Mouse (Mus musculus) ES-E14 (cell line): ENCODE results near the gene Drd1. TPM values are rescaled to one million over a fixed set of nuclear protein-coding genes. Genes with fewer than 3 reads are reported as not detected.

Experiments
- DNase-seq: peaks from one replicate; pipeline ENCODE4 v3.0.0-alpha.2; 2013; ENCODE audit warnings: low read depth, low spot score
- H3K27ac ChIP-seq: 2 replicates; pipeline ENCODE4 v1.5.1; 2012; ENCODE audit warnings: low read depth, mild to moderate bottlenecking, low read length, moderate library complexity, mixed read lengths; ENCODE audit not compliant: poor library complexity, insufficient read depth, severe bottlenecking
- H3K36me3 ChIP-seq: 2 replicates; pipeline ENCODE4 v1.6.1; 2012; ENCODE audit warnings: mild to moderate bottlenecking, low read length, moderate library complexity, mixed read lengths; ENCODE audit not compliant: control insufficient read depth, poor library complexity, insufficient read depth, severe bottlenecking
- H3K4me1 ChIP-seq, 2 experiments: fragments of 150-350 bp in 1 of 2; sonication (generic) in 1 of 2; 2 replicates each; pipeline ENCODE4 v1.6.1; 2012; ENCODE audit warnings: low read length in 2 of 2, mild to moderate bottlenecking in 1 of 2, mixed read lengths in 1 of 2; ENCODE audit not compliant: control insufficient read depth in 2 of 2, insufficient read depth in 2 of 2, poor library complexity in 1 of 2
- H3K4me3 ChIP-seq, 2 experiments: fragments of 150-350 bp in 1 of 2; sonication (generic) in 1 of 2; 2 replicates each; pipeline ENCODE4 v1.5.1; 2012; ENCODE audit warnings: low read length in 2 of 2, low read depth in 1 of 2, mild to moderate bottlenecking in 1 of 2, mixed read lengths in 1 of 2; ENCODE audit not compliant: insufficient read depth in 1 of 2, poor library complexity in 1 of 2, severe bottlenecking in 1 of 2
- H3K9ac ChIP-seq: 2 replicates; pipeline ENCODE4 v1.6.1; 2012; ENCODE audit warnings: low read depth, mild to moderate bottlenecking, low read length, mixed read lengths; ENCODE audit not compliant: poor library complexity, insufficient read depth, severe bottlenecking
- H3K9me3 ChIP-seq: fragments of 150-350 bp; sonication (generic); 2 replicates; pipeline ENCODE4 v1.6.1; 2012; ENCODE audit warnings: low read depth, mild to moderate bottlenecking, low read length; ENCODE audit not compliant: control insufficient read depth, insufficient read depth
- CHD2 ChIP-seq: IDR thresholded peaks from 2 replicates; pipeline ENCODE4 v1.6.1; 2014; ENCODE audit warnings: mild to moderate bottlenecking, low read depth, low read length, inconsistent platforms
- HCFC1 ChIP-seq: IDR thresholded peaks from 2 replicates; pipeline ENCODE4 v1.6.1; 2012; ENCODE audit warnings: low read length, inconsistent platforms, borderline replicate concordance; ENCODE audit not compliant: insufficient read depth
- MAFK ChIP-seq: IDR thresholded peaks from 2 replicates; pipeline ENCODE4 v1.6.1; 2014; ENCODE audit warnings: mild to moderate bottlenecking, low read depth, low read length, inconsistent platforms; ENCODE audit not compliant: insufficient read depth
- ZC3H11A ChIP-seq: IDR thresholded peaks from 2 replicates; pipeline ENCODE4 v1.6.1; 2012; ENCODE audit warnings: low read depth, mild to moderate bottlenecking, inconsistent platforms, low read length, borderline replicate concordance
- ZNF384 ChIP-seq: IDR thresholded peaks from 2 replicates; pipeline ENCODE4 v1.6.1; 2012; ENCODE audit warnings: low read depth, low read length, inconsistent platforms
- in situ Hi-C, 2 experiments: fragments of 600-800 bp; cut with MboI; formaldehyde crosslinking; loops; one replicate each; pipeline ENCODE4 v1.15.1; 2025; ENCODE audit warnings: low sequenced_read_pairs in 2 of 2, inconsistent platforms in 1 of 2; ENCODE audit not compliant: unreplicated experiment in 2 of 2
- total RNA-seq: library from RNA; depleted of rRNA; stranded (reverse); fragments of 300-350 nt; gene quantifications from 2 replicates; pipeline ENCODE4 v1.2.3, GENCODE M21; 2012

The Drd1 gene
- total RNA-seq, 1 experiment: not detected

DNA sequence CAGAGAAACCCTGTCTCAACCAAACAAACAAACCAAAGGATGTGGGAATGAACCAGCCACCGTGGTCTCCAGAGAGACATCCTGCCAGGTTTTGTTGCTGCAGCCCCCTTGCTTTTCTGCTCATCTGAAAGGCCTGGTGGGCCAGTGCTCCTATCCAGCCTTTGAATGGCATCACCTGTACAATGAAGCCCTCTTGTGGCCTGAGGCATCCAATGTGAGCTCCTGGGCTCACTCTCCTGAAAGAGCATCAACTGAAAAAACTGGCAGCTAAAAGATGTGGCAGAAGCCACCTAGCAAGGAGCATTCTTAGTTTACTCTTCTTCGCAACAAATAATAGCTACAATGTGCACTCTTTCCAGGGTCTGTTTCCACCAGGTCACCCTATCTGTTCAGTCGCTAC is 6.6 kb upstream of the Drd1 start:
- H3K9ac ChIP-seq: no peak overlapping the region
- DNase-seq: no peak
- H3K27ac ChIP-seq: no peak overlapping the region
- H3K4me3 ChIP-seq: no peak overlapping the region
- no peaks in the 10 kb centered on the region for H3K36me3 ChIP-seq
- no peaks in the 10 kb centered on the region for H3K9me3 ChIP-seq
- in situ Hi-C loops: loop anchor here in 1 of 2 experiments (25.0 kb wide), 1 partner anchor 275 kb away; no protein-coding TSS in a partner anchor
- TF ChIP-seq HCFC1: no peak
- TF ChIP-seq MAFK: no peak
- TF ChIP-seq ZNF384: no peak
- no peak for TF ChIP-seq CHD2
- TF ChIP-seq ZC3H11A: no peak
- no peaks in the 10 kb centered on the region for H3K4me1 ChIP-seq

DNA sequence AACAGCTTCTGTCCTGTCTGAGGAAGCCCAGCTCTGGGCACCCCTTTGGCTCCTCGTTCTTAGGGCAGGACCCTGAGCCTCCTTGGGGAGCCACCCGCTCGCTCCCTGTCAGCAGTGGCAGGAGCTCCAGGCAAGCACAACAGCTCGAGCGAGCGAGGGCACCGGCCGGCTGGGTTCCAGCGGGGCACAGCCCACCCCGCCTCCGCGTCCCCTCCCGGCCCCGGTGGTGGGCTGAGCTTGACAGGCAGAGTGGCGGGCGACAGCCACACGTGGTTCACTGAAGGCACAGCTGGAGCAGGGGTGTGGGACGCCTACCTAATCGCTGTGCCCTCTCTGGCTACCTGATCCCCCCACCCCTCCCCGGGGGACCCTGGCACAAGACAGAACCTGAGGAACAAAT is 543 bp downstream of the Drd1 start:
- Histone ChIP-seq H3K9me3 (no peaks in the 10 kb centered on the region), H3K36me3 (no peaks in the 10 kb centered on the region), H3K4me1 (no peaks in the 10 kb centered on the region), H3K9ac (no peak overlapping the region; the same call in 1 of the 2 replicates), H3K4me3 (peak overlapping the region; percentile 68 to 75), H3K27ac (no peak overlapping the region)
- in situ Hi-C loops: loop anchor here (10.0 to 25.0 kb wide), 2 partner anchors 268 to 270 kb away; no protein-coding TSS in a partner anchor
- no peak for DNase-seq
- no peak for TF ChIP-seq MAFK
- TF ChIP-seq ZNF384: no peak
- no peak for TF ChIP-seq HCFC1
- no peak for TF ChIP-seq CHD2
- no peak for TF ChIP-seq ZC3H11A

DNA sequence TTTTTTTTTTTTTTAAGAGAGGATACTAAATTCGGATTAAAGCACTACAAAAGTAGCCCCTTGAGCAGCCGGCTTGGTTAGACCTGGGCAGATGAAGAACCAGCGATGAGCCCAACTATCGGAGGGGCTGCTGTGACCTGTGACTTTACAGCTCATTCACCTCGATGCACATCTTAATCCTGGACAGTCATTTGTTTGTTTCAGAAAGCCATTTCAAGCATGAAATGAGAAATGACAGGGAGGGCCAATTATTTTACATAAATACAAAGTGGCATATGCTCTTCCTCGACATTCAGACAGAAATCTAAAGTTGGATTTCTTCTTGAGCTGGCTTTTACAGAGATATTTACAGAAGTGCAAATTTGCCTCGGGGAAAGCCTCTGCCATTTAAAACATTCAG is 3.9 kb downstream of the Drd1 start:
- in situ Hi-C loops: loop anchor here (10.0 to 25.0 kb wide), 2 partner anchors 264 to 267 kb away; no protein-coding TSS in a partner anchor
- no peak for DNase-seq
- Histone ChIP-seq H3K9me3 (no peaks in the 10 kb centered on the region), H3K36me3 (no peaks in the 10 kb centered on the region), H3K4me1 (no peaks in the 10 kb centered on the region), H3K9ac (no peak overlapping the region), H3K27ac (no peak overlapping the region), H3K4me3 (no peak overlapping the region)
- TF ChIP-seq HCFC1: no peak
- TF ChIP-seq ZNF384: no peak
- TF ChIP-seq MAFK: no peak
- no peak for TF ChIP-seq ZC3H11A
- TF ChIP-seq CHD2: no peak

DNA sequence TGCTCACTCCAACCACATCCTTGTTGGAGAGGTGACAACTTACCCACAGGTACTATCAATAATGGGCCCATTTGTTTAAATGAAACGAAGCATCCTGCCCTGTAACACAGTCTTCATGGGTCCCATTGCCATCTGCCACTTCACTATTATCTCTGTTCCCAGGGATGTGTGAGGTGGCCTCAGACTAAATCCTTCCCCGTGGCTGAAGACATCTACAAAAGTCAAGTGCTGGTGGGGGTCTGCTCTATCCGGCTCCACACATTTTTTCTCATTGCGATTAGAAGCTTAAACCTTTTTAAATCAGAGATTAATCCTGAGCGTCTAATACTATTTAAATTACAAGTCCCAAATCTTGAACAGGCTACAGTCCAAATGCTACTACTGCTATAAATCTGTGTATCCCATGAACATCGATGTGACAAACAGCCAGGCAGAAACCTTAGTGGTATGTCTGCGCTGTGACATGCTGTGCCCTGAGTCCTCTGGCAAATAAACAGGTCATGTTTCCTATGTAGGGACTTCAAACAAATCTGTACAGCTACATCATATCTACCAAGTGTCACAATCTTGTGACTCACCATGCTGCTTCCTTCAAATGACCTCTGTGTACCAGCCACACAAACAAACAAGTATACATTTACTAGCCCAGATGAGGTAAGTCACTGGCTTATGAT is 6.7 kb downstream of the Drd1 start:
- no peak for DNase-seq
- TF ChIP-seq HCFC1 (no peak), MAFK (no peak), ZNF384 (no peak)
- Histone ChIP-seq H3K36me3 (no peaks in the 10 kb centered on the region), H3K4me3 (no peak overlapping the region), H3K27ac (no peak overlapping the region), H3K4me1 (no peaks in the 10 kb centered on the region), H3K9me3 (no peaks in the 10 kb centered on the region), H3K9ac (no peak overlapping the region)
- in situ Hi-C loops: no loop called here
